ENCODE assay signal across 8 mouse cellular contexts in genomic region chr16:13437037-13437769, GRCm38 (mm10).
DNase-seq lines count a peak whose midpoint lies in the region; ATAC-seq and TF ChIP-seq lines count a peak whose summit lies in the region.

No protein-coding gene starts in this region.

- H3K27ac ChIP-seq in forebrain, embryonic 15.5 days (replicated peaks) = peak overlapping the region; percentile 12; the same call in 1 of the 2 replicates
- H3K27ac ChIP-seq in liver, postnatal 0 days (ENCODE audit: low read depth) = peak overlapping the region; percentile 52
- peak overlapping the region; percentile 52; the same call in 1 of the 2 replicates for H3K27ac ChIP-seq in neural tube, embryonic 13.5 days (replicated peaks)

- under 1% methylated on average over 58 of the region's 58 CpGs for WGBS in forebrain, embryonic 15.5 days
- whole genome bisulfite sequencing in liver, postnatal 0 days (ENCODE audit: insufficient replicate concordance) = under 1% methylated on average over 57 of the region's 58 CpGs
- under 1% methylated on average over 58 of the region's 58 CpGs for WGBS in neural tube, embryonic 13.5 days

- peak overlapping the region; percentile 47 for H3K9ac ChIP-seq in forebrain, embryonic 15.5 days (replicated peaks)
- H3K9ac ChIP-seq in liver, postnatal 0 days (replicated peaks) = peak overlapping the region; percentile 72
- peak overlapping the region; percentile 72 for H3K9ac ChIP-seq in neural tube, embryonic 13.5 days

- TF ChIP-seq CTCF in G1E (IDR thresholded peaks at IDR 0.05; ENCODE audit: low read depth, low read length) = no peak
- peak; percentile 10; the same call in 1 of the 2 replicates for TF ChIP-seq CTCF in liver, postnatal 0 days (IDR thresholded peaks at IDR 0.05; ENCODE audit: low read depth)

- intact Hi-C loops in heart, postnatal 25 days (cut with DNase I) = no loop called here

- TF ChIP-seq EP300 in liver, postnatal 0 days (IDR thresholded peaks at IDR 0.05; ENCODE audit: low read depth) = no peak

- H3K27me3 ChIP-seq in G1E (ENCODE audit: insufficient read depth, low read length) = peaks cover 35% of the 10 kb centered on the region
- no peaks in the 10 kb centered on the region for H3K27me3 ChIP-seq in forebrain, embryonic 15.5 days
- H3K27me3 ChIP-seq in liver, postnatal 0 days (ENCODE audit: insufficient read depth, low read length) = no peaks in the 10 kb centered on the region
- no peaks in the 10 kb centered on the region for H3K27me3 ChIP-seq in neural tube, embryonic 13.5 days

- peak overlapping the region; percentile 53 for H3K4me2 ChIP-seq in forebrain, embryonic 15.5 days (replicated peaks)
- peak overlapping the region; percentile 91 for H3K4me2 ChIP-seq in liver, postnatal 0 days (ENCODE audit: low read depth, low read length)
- H3K4me2 ChIP-seq in neural tube, embryonic 13.5 days = peak overlapping the region; percentile 67

- peak; percentile 87 for DNase-seq in G1E (ENCODE audit: low spot score)
- peak; percentile 98 for DNase-seq in cerebellum, adult 11-12 months
- peak; percentile 94 for DNase-seq in heart, postnatal 25 days (ENCODE audit: low spot score)
- DNase-seq in layer of hippocampus, adult 11-12 months (ENCODE audit: low spot score) = peak; percentile 96
- DNase-seq in liver, postnatal 0 days = peak; percentile 95
- peak; percentile 91 for DNase-seq in telencephalon, adult 2 months (ENCODE audit: low read depth, low spot score)

- H3K36me3 ChIP-seq in G1E (replicated peaks) = no peaks in the 10 kb centered on the region
- no peaks in the 10 kb centered on the region for H3K36me3 ChIP-seq in forebrain, embryonic 15.5 days
- no peaks in the 10 kb centered on the region for H3K36me3 ChIP-seq in liver, postnatal 0 days (replicated peaks; ENCODE audit: insufficient read depth, low read length)
- no peaks in the 10 kb centered on the region for H3K36me3 ChIP-seq in neural tube, embryonic 13.5 days

- ATAC-seq in G1E (ENCODE audit: extremely low read depth, insufficient number of reproducible peaks, low FRiP score, poor library complexity, severe bottlenecking) = peak; percentile 66
- peak; percentile 97 for ATAC-seq in forebrain, embryonic 15.5 days (replicated peaks)
- peak; percentile 95 for ATAC-seq in liver, postnatal 0 days
- peak; percentile 96 for ATAC-seq in neural tube, embryonic 13.5 days (ENCODE audit: low read depth)

- peak overlapping the region; percentile 72 for H3K4me3 ChIP-seq in G1E (ENCODE audit: low read depth, low read length)
- peak overlapping the region; percentile 49 for H3K4me3 ChIP-seq in forebrain, embryonic 15.5 days
- H3K4me3 ChIP-seq in liver, postnatal 0 days (ENCODE audit: low read depth, low read length) = peak overlapping the region; percentile 70
- peak overlapping the region; percentile 58 for H3K4me3 ChIP-seq in neural tube, embryonic 13.5 days

- H3K9me3 ChIP-seq in G1E (replicated peaks) = no peaks in the 10 kb centered on the region
- H3K9me3 ChIP-seq in forebrain, embryonic 15.5 days = no peaks in the 10 kb centered on the region
- H3K9me3 ChIP-seq in liver, postnatal 0 days (ENCODE audit: low read length) = no peaks in the 10 kb centered on the region
- no peaks in the 10 kb centered on the region for H3K9me3 ChIP-seq in neural tube, embryonic 13.5 days

- peaks cover 38% of the 10 kb centered on the region for H3K4me1 ChIP-seq in G1E (ENCODE audit: insufficient read depth, low read depth, low read length)
- H3K4me1 ChIP-seq in forebrain, embryonic 15.5 days = peaks cover 9% of the 10 kb centered on the region
- H3K4me1 ChIP-seq in liver, postnatal 0 days (ENCODE audit: insufficient read depth) = peaks cover 4% of the 10 kb centered on the region; the same call in 1 of the 2 replicates
- peaks cover 9% of the 10 kb centered on the region; the same call in 1 of the 2 replicates for H3K4me1 ChIP-seq in neural tube, embryonic 13.5 days (replicated peaks)

Comparison
In these comparisons a context has a peak if more than half of its experiments do, and no peak if none do; other contexts are left out.
1. Peak in every context shown above with its lines: DNase-seq, ATAC-seq, H3K4me3 ChIP-seq and H3K27ac ChIP-seq.